Mouse (Mus musculus) brain, embryonic 14.5 days (tissue): ENCODE data around the gene Sptb.

ENCODE experiments used
- CTCF ChIP-seq: fragments of 200-500 bp; IDR thresholded peaks from 2 replicates; pipeline ENCODE4 v1.5.1; 2012; ENCODE audit warnings: inconsistent platforms, mild to moderate bottlenecking, moderate library complexity, borderline replicate concordance; ENCODE audit not compliant: insufficient read depth, insufficient read length; ENCODE audit errors: extremely low read depth
- POLR2A ChIP-seq: fragments of 200-500 bp; IDR thresholded peaks from 2 replicates; pipeline ENCODE4 v1.6.1; 2012; ENCODE audit warnings: mild to moderate bottlenecking, inconsistent platforms, borderline replicate concordance; ENCODE audit not compliant: poor library complexity, insufficient read depth, insufficient read length, severe bottlenecking; ENCODE audit errors: extremely low read depth

DNA sequence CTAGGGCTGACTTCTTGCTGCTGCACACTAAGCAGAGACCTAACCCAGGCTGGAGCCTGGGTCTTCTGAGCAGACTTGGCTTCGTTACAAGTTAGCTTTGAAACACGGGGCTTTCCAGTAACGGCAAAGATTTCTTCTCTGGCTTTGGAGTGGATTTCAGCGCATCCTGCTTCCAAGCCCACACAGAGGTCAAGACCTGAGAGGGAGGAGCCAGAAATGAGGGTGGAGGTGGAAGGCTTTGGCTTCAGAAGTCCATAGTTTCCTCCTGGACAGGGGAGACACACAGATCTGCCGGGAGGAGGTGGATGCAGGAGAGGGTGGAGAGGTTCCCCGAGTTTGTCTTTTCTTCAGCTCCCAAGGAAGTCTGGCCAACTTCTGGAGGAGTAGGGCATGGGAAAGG, 120.8 kb downstream of the Sptb start:
- TF ChIP-seq CTCF, result no peak
- TF ChIP-seq POLR2A, result no peak
